Mouse (Mus musculus) intestine, embryonic 16.5 days (tissue): ENCODE results near the gene Ddx41. TPM values are rescaled to one million over a fixed set of nuclear protein-coding genes. Genes with fewer than 3 reads are reported as not detected.
"Not testable (repeated sequence)": the region's sequence is repeated elsewhere in the genome, so short reads cannot be mapped to it uniquely, and the experiment has no call there.

ENCODE experiments used
- ATAC-seq: fragments of 200-750 bp; cut with Nextera tagmentation; 2 replicates; pipeline ENCODE4 v1.8.0; 2017; ENCODE audit warnings: moderate TSS enrichment, moderate library complexity
- H3K27ac ChIP-seq: fragments of 300-500 bp; sonication (generic); 2 replicates; pipeline ENCODE4 v1.5.1; 2014; ENCODE audit warnings: mild to moderate bottlenecking, low read length
- H3K27me3 ChIP-seq: fragments of 300-500 bp; sonication (generic); replicated peaks from 2 replicates; pipeline ENCODE4 v1.6.1; 2014; ENCODE audit warnings: low read length, control low read depth, mixed read lengths; ENCODE audit not compliant: control insufficient read depth, insufficient read depth
- H3K36me3 ChIP-seq: fragments of 300-500 bp; sonication (generic); 2 replicates; pipeline ENCODE4 v1.6.1; 2014; ENCODE audit warnings: low read length, control low read depth; ENCODE audit not compliant: control insufficient read depth, insufficient read depth
- H3K4me1 ChIP-seq: fragments of 300-500 bp; sonication (generic); 2 replicates; pipeline ENCODE4 v1.6.1; 2014; ENCODE audit warnings: low read length, control low read depth, mixed read lengths; ENCODE audit not compliant: control insufficient read depth, insufficient read depth
- H3K4me2 ChIP-seq: fragments of 300-500 bp; sonication (generic); 2 replicates; pipeline ENCODE4 v1.6.1; 2014; ENCODE audit warnings: low read depth, low read length, control low read depth
- H3K4me3 ChIP-seq: fragments of 300-500 bp; sonication (generic); 2 replicates; pipeline ENCODE4 v1.5.1; 2014; ENCODE audit warnings: mild to moderate bottlenecking, low read length
- H3K9ac ChIP-seq: fragments of 300-500 bp; sonication (generic); 2 replicates; pipeline ENCODE4 v1.6.1; 2014; ENCODE audit warnings: low read depth, low read length
- H3K9me3 ChIP-seq: fragments of 300-500 bp; sonication (generic); 2 replicates; pipeline ENCODE4 v1.6.1; 2016; ENCODE audit warnings: low read length, control low read depth; ENCODE audit not compliant: control insufficient read depth
- WGBS: fragments of 180-500 bp; shearing (Covaris S2); extraction: QIAGEN DNeasy Blood & Tissue Kit; methylation state at CpG from one replicate; pipeline ENCODE4 v1.1.7; 2014; 5-methylcytosine and 5-hydroxymethylcytosine counted together
- polyA plus RNA-seq: library from polyadenylated mRNA; unstranded; fragments of >200 nt; fragmentation: Nextera tagmentation; extraction: Ambion mirVana; gene quantifications from 2 replicates; pipeline ENCODE4 v1.2.1, GENCODE M21; 2015

The Ddx41 gene
- polyA plus RNA-seq, 1 experiment from 2014 or later, result 54.8 TPM

DNA sequence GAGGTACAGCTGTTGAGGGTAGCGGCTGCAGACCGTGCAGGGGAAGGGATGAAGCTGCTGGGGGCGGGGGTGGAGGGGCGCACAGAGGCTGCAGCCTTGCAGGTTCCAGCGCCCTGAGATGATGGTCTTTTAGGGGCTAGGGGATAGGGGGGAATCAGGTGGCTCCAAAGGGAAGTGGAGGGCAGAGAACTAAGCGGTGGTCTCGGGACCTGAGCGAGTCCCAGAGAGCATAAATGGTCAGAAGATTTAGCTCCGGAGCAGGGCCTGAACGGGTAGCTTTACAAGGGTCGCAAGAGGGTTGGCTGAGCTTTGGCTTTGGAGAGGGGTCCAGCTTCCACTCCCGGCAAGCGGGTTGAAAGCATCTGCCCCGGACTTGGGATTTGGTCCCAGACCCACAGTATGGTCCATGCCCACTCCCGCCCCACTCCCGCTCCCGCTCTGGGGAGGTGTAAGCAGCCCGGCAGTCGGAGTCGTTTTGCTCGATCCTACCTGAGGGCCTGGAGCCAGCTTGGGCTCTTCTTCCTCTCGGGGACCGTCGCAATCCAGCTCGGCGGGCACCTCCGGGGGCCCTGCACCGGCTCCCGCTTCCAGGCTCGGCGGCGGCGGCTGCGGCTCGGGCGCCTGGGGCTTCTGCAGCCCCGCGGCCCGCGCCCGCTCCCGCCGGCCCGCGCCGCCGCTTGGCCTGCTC is 34.0 kb upstream of the Ddx41 start:
- H3K27ac ChIP-seq, result peak overlapping the region; percentile 79
- 0 out of 2 replicates have a peak, but pooled peaks cover 5% of the 10 kb centered on the region for H3K9me3 ChIP-seq
- H3K36me3 ChIP-seq, result peaks cover 3% of the 10 kb centered on the region; the same call in 1 of the 2 replicates
- under 1% methylated on average over 47 of the region's 47 CpGs for WGBS
- H3K27me3 ChIP-seq, result no peaks in the 10 kb centered on the region
- peak overlapping the region; percentile 98 for H3K9ac ChIP-seq
- peak; percentile 76 for ATAC-seq
- peak overlapping the region; percentile 89 for H3K4me3 ChIP-seq
- peaks cover 8% of the 10 kb centered on the region for H3K4me1 ChIP-seq
- peak overlapping the region; percentile 95 for H3K4me2 ChIP-seq

DNA sequence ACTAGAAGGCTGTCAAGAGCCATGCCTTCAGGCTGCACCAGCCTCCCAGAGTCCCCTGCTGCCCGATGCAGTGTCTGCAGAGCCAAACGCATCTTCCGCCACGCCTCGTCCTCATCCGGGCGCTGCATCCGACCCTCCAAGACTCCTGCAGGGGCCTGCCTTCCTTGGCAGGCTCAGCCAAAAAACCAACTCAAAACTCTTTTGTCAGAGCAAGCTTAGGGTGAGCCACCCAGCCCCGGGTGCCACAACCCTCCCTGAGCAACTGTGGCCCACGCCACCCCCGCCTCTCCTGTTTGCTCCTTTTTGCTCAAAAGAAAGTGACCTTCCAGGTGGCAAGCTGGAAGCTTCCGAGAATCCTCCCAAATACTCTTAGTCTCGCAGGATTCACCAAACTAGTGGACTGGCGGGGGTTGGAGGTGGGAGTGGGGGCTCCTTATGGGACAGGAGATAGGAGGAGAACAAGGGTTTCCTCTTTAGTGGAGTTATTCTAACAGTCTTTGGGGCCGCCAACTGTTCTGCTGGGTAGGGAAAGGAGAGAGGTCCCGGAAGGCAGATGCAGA is 33.3 kb upstream of the Ddx41 start:
- Histone ChIP-seq H3K4me1 (peaks cover 8% of the 10 kb centered on the region), H3K4me3 (peak overlapping the region; percentile 89), H3K27ac (peak overlapping the region; percentile 79), H3K4me2 (peak overlapping the region; percentile 95), H3K9ac (peak overlapping the region; percentile 98), H3K36me3 (peaks cover 3% of the 10 kb centered on the region; the same call in 1 of the 2 replicates), H3K9me3 (0 out of 2 replicates have a peak, but pooled peaks cover 5% of the 10 kb centered on the region), H3K27me3 (no peaks in the 10 kb centered on the region)
- WGBS, result 6% methylated on average over 16 of the region's 16 CpGs
- ATAC-seq, result no peak

DNA sequence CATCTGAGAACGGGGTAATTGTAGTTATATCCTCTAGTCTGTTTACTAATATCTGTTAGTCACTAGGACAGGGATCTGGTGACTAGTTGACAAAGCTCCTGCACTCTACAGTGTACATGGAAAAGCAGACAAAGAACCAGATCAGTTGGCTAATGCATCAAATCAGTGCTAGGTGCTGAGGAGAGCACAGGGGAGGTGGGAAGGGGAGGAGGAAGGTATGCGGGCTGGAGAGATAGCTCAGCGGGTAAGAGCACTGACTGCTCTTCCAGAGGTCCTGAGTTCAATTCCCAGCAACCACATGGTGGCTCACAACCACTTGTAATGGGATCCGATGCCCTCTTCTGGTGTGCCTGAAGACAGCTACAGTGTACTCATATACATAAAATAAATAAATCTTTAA is 32.1 kb upstream of the Ddx41 start:
- not testable (repeated sequence) for H3K9me3 ChIP-seq, H3K27me3 ChIP-seq, H3K4me1 ChIP-seq, H3K4me3 ChIP-seq, H3K4me2 ChIP-seq, H3K27ac ChIP-seq, H3K36me3 ChIP-seq, H3K9ac ChIP-seq, ATAC-seq
- WGBS, result 86% methylated on average over 4 of the region's 4 CpGs

DNA sequence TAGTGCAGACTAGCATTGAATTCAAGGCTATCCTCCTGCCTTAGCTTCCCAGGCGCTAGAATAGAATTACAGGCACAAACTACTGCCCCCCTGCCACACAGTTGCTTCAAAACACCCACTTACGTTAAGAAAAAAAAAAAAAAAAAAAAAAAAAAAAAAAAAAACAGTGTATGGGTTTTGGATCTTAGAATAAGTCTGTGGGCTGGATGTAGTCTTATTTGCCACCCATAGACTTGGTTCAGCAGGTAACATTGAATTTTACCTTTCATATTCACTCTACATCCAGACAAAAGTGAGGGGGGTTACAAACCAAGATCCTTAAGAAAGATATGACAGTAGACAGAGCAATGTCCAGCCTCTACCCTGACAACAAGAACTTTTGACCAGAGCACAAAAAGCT is 31.5 kb upstream of the Ddx41 start:
- Histone ChIP-seq H3K4me1 (peaks cover 8% of the 10 kb centered on the region), H3K27me3 (no peaks in the 10 kb centered on the region), H3K9me3 (no peaks in the 10 kb centered on the region), H3K9ac (no peak overlapping the region), H3K4me3 (no peak overlapping the region), H3K27ac (no peak overlapping the region), H3K4me2 (no peak overlapping the region), H3K36me3 (peaks cover 3% of the 10 kb centered on the region; the same call in 1 of the 2 replicates)
- ATAC-seq, result no peak
- 86% methylated on average over 2 of the region's 2 CpGs for WGBS

- no peaks in the 10 kb centered on the region for H3K9me3 ChIP-seq
- H3K27ac ChIP-seq, result no peak overlapping the region
- H3K4me3 ChIP-seq, result no peak overlapping the region
- ATAC-seq, result no peak
- H3K4me1 ChIP-seq, result peaks cover 8% of the 10 kb centered on the region
- H3K36me3 ChIP-seq, result peaks cover 3% of the 10 kb centered on the region; the same call in 1 of the 2 replicates
- H3K4me2 ChIP-seq, result no peak overlapping the region
- no peaks in the 10 kb centered on the region for H3K27me3 ChIP-seq
- no peak overlapping the region for H3K9ac ChIP-seq
- 88% methylated on average over 6 of the region's 6 CpGs for WGBS
These were observed 30.5 kb upstream of the Ddx41 start for GRCm38 (mm10) chr13:55567001-55567400.

GRCm38 (mm10) chr13:55563266-55563879 is 26.9 kb upstream of the Ddx41 start:
- Histone ChIP-seq H3K4me1 (no peaks in the 10 kb centered on the region), H3K4me2 (no peak overlapping the region), H3K36me3 (peaks cover 3% of the 10 kb centered on the region; the same call in 1 of the 2 replicates), H3K9ac (no peak overlapping the region), H3K9me3 (no peaks in the 10 kb centered on the region), H3K4me3 (no peak overlapping the region), H3K27me3 (no peaks in the 10 kb centered on the region), H3K27ac (no peak overlapping the region)
- 85% methylated on average over 7 of the region's 7 CpGs for WGBS
- no peak for ATAC-seq

DNA sequence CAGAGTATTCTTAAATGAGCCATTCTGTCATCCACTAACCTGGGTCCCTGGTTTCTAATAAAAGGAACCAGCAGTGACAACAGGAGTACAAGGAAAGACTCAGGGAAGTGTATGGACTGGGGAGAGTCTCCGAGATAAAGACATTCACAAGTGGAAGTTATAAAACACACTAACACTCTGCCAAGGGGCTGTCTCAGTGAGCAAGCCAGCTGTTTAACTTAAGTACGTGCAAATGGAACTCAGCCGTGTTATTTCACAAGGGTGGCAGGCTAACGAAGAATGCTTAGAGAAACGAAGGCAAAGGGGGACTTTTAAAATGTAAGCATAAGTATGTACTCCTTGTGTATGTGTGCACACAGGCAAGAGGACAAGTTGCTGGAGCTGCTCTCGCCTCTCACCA is 21.0 kb upstream of the Ddx41 start:
- Histone ChIP-seq H3K4me2 (no peak overlapping the region), H3K4me3 (no peak overlapping the region), H3K27me3 (no peaks in the 10 kb centered on the region), H3K4me1 (no peaks in the 10 kb centered on the region), H3K27ac (no peak overlapping the region), H3K36me3 (peaks cover 12% of the 10 kb centered on the region; the same call in 1 of the 2 replicates), H3K9ac (no peak overlapping the region), H3K9me3 (no peaks in the 10 kb centered on the region)
- WGBS, result 71% methylated on average over 6 of the region's 6 CpGs
- ATAC-seq, result no peak

DNA sequence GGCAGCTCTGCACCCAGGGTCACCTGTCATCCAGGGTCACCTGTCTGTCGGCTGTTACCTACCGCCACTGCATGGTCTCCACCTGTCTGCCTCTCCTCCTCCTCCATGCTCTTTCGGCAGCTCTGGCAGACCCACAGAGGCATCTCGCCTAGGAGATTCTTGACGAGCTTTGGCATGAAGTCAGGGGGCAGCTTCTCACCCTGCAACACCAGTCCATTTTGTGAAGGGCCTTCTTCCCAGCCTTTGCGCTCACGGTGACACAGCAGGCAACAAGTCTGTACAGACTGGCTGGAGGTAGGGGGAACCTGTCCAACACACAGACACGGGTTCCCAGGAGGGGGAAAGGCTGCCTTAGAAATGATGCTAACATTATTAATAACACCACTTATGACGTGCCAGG is 19.5 kb upstream of the Ddx41 start:
- H3K4me2 ChIP-seq, result no peak overlapping the region
- no peak overlapping the region for H3K9ac ChIP-seq
- WGBS, result 90% methylated on average over 9 of the region's 9 CpGs
- H3K4me3 ChIP-seq, result no peak overlapping the region
- H3K27me3 ChIP-seq, result no peaks in the 10 kb centered on the region
- H3K9me3 ChIP-seq, result no peaks in the 10 kb centered on the region
- peaks cover 12% of the 10 kb centered on the region; the same call in 1 of the 2 replicates for H3K36me3 ChIP-seq
- no peak for ATAC-seq
- H3K27ac ChIP-seq, result no peak overlapping the region
- no peaks in the 10 kb centered on the region for H3K4me1 ChIP-seq

DNA sequence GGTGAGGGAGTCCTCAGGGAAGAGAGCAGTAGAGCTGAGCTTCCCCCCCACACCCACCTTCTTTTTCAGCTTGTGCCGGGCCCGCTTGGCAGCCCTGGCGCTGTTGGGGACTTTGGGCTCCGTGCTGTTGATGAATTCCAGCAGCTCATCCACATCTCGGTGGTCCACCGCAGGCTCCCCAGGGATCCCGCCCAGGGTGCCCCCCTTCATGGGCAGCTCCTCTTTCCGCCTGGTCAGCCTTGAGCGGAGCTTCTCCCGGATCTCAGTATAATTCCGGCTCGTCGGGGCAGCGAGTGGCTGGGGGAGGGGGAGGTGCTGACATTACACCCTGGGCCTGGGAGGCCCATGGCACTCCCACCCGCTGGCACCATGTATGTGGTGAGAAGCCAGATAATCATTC is 12.6 kb upstream of the Ddx41 start:
- Histone ChIP-seq H3K4me3 (no peak overlapping the region), H3K27ac (no peak overlapping the region), H3K4me2 (no peak overlapping the region), H3K4me1 (no peaks in the 10 kb centered on the region), H3K9ac (no peak overlapping the region), H3K9me3 (no peaks in the 10 kb centered on the region), H3K27me3 (no peaks in the 10 kb centered on the region), H3K36me3 (peaks cover 3% of the 10 kb centered on the region)
- 86% methylated on average over 15 of the region's 15 CpGs for WGBS
- no peak for ATAC-seq
